Mouse (Mus musculus) small intestine, adult 2 months (tissue): ENCODE results near the gene Atp13a1. TPM values are rescaled to one million over a fixed set of nuclear protein-coding genes. Genes with fewer than 3 reads are reported as not detected.

ENCODE experiments used
- H3K27ac ChIP-seq: fragments of 200-500 bp; 2 replicates; pipeline ENCODE4 v1.5.1; 2012; ENCODE audit warnings: low read depth, low read length, control low read depth, inconsistent platforms; ENCODE audit not compliant: insufficient read depth
- H3K27me3 ChIP-seq: fragments of 200-500 bp; 2 replicates; pipeline ENCODE4 v1.6.1; 2012; ENCODE audit warnings: mild to moderate bottlenecking, moderate library complexity, low read length, inconsistent platforms; ENCODE audit not compliant: control insufficient read depth, insufficient read depth
- H3K36me3 ChIP-seq: fragments of 200-500 bp; 2 replicates; pipeline ENCODE4 v1.6.1; 2012; ENCODE audit warnings: mild to moderate bottlenecking, low read length, control low read depth, inconsistent platforms; ENCODE audit not compliant: control insufficient read depth, insufficient read depth
- H3K4me1 ChIP-seq: fragments of 200-500 bp; 2 replicates; pipeline ENCODE4 v1.6.1; 2012; ENCODE audit warnings: low read length, inconsistent platforms, mixed read lengths; ENCODE audit not compliant: control insufficient read depth, insufficient read depth, insufficient read length
- H3K4me3 ChIP-seq: fragments of 200-500 bp; 2 replicates; pipeline ENCODE4 v1.5.1; 2012; ENCODE audit warnings: low read depth, mild to moderate bottlenecking, control low read depth, inconsistent platforms, low read length, moderate library complexity
- CTCF ChIP-seq: fragments of 200-500 bp; IDR thresholded peaks from 2 replicates; pipeline ENCODE4 v1.5.1; 2012; ENCODE audit warnings: low read depth, mild to moderate bottlenecking, control low read depth, inconsistent platforms, low read length, moderate library complexity, mixed read lengths; ENCODE audit not compliant: insufficient replicate concordance, insufficient read length; ENCODE audit errors: extremely low read depth
- POLR2A ChIP-seq: fragments of 200-500 bp; IDR thresholded peaks from 2 replicates; pipeline ENCODE4 v1.6.1; 2012; ENCODE audit warnings: low read depth, mild to moderate bottlenecking, control low read depth, inconsistent platforms, low read length, moderate library complexity
- whole genome bisulfite sequencing: fragments of 180-500 bp; shearing (Covaris S2); methylation state at CpG from one replicate; pipeline ENCODE4 v1.1.7; 2018; 5-methylcytosine and 5-hydroxymethylcytosine counted together
- polyA plus RNA-seq: library from polyadenylated mRNA; depleted of rRNA; stranded (reverse); fragments of >200 nt; gene quantifications from 2 replicates; pipeline ENCODE4 v1.2.3, GENCODE M21; 2012; rRNA removed

Gene Atp13a1
- polyA plus RNA-seq, result 64.3 and 102 TPM in 2 replicates

- peak; percentile 62; the same call in 1 of the 2 replicates for TF ChIP-seq POLR2A
- TF ChIP-seq CTCF, result no peak
- peak within 1 kb of the TSS; percentile 97 for H3K4me3 ChIP-seq
- peaks cover 17% of the 10 kb centered on the region for H3K36me3 ChIP-seq
- H3K27me3 ChIP-seq, result no peaks in the 10 kb centered on the region
- H3K27ac ChIP-seq, result peak within 1 kb of the TSS; percentile 96
- WGBS, result under 1% methylated on average over 38 of the region's 38 CpGs
- peaks cover 4% of the 10 kb centered on the region; the same call in 1 of the 2 replicates for H3K4me1 ChIP-seq
These were observed at the start of gene Atp13a1, which contains the start of gene Zfp866 for GRCm38 (mm10) chr8:69790773-69791367. Gene Atp13a1 (plus strand): TSS chr8:69791163. Gene Zfp866 (minus strand): TSS chr8:69791178.

GRCm38 (mm10) chr8:69741231-69741630, 49.7 kb upstream of the Atp13a1 start:
- H3K4me1 ChIP-seq, result peaks cover 9% of the 10 kb centered on the region; the same call in 1 of the 2 replicates
- H3K27me3 ChIP-seq, result no peaks in the 10 kb centered on the region
- 67% methylated on average over 2 of the region's 2 CpGs for WGBS
- no peak overlapping the region for H3K27ac ChIP-seq
- TF ChIP-seq CTCF (no peak), POLR2A (no peak)
- no peak overlapping the region for H3K4me3 ChIP-seq
- peaks cover 9% of the 10 kb centered on the region for H3K36me3 ChIP-seq

- Histone ChIP-seq H3K4me3 (peak within 1 kb of the TSS; percentile 85), H3K36me3 (no peaks in the 10 kb centered on the region), H3K27me3 (no peaks in the 10 kb centered on the region), H3K27ac (peak within 1 kb of the TSS; percentile 98), H3K4me1 (peaks cover 3% of the 10 kb centered on the region; the same call in 1 of the 2 replicates)
- TF ChIP-seq CTCF (no peak), POLR2A (peak; percentile 89)
- 3% methylated on average over 48 of the region's 48 CpGs for WGBS
These were observed 41.2 kb upstream of the Atp13a1 start, which contains the start of gene Zfp963 for GRCm38 (mm10) chr8:69749544-69750454. Gene Zfp963 (minus strand): TSS chr8:69749970.

- no peak overlapping the region for H3K27ac ChIP-seq
- TF ChIP-seq POLR2A (no peak), CTCF (no peak)
- WGBS, result 88% methylated on average over 2 of the region's 2 CpGs
- H3K4me1 ChIP-seq, result peaks cover 3% of the 10 kb centered on the region; the same call in 1 of the 2 replicates
- no peaks in the 10 kb centered on the region for H3K27me3 ChIP-seq
- H3K4me3 ChIP-seq, result no peak overlapping the region
- H3K36me3 ChIP-seq, result peaks cover 8% of the 10 kb centered on the region
These were observed 38.5 kb upstream of the Atp13a1 start for GRCm38 (mm10) chr8:69752437-69752836.

- TF ChIP-seq CTCF, result no peak
- TF ChIP-seq POLR2A, result no peak
- no peak overlapping the region for H3K27ac ChIP-seq
- peaks cover 21% of the 10 kb centered on the region for H3K36me3 ChIP-seq
- H3K4me3 ChIP-seq, result no peak overlapping the region
- H3K4me1 ChIP-seq, result no peaks in the 10 kb centered on the region
- no peaks in the 10 kb centered on the region for H3K27me3 ChIP-seq
- WGBS, result 83% methylated on average over 5 of the region's 5 CpGs
These were observed 32.6 kb upstream of the Atp13a1 start for GRCm38 (mm10) chr8:69758316-69758715.

- peaks cover 44% of the 10 kb centered on the region for H3K36me3 ChIP-seq
- WGBS, result 93% methylated on average over 4 of the region's 4 CpGs
- no peaks in the 10 kb centered on the region for H3K27me3 ChIP-seq
- H3K27ac ChIP-seq, result no peak overlapping the region
- H3K4me3 ChIP-seq, result no peak overlapping the region
- H3K4me1 ChIP-seq, result no peaks in the 10 kb centered on the region
- no peak for TF ChIP-seq CTCF
- no peak for TF ChIP-seq POLR2A
These were observed 29.0 kb upstream of the Atp13a1 start for GRCm38 (mm10) chr8:69761814-69762445.
